In genomic region chr14:75501501-75501990, GRCm38 (mm10) we compare ENCODE assay signal across 17 mouse cellular contexts. TPM values are rescaled to one million over a fixed set of nuclear protein-coding genes. Genes with fewer than 3 reads are reported as not detected.
"Had no signal": no experiment of that assay in that cellular context is flagged by ENCODE, and none has a peak within 500 bp of the region (broad histone marks: within the 10 kb centered on the region; RNA-seq: fewer than 3 reads in every experiment).

No protein-coding gene starts in this region.

- DNase-seq: kidney, postnatal 10 days; layer of hippocampus, adult 9-11 months; left cerebral cortex, postnatal 4 days; lung, adult 18-20 months; right cerebral cortex, postnatal 4 days; spleen, adult 18-20 months; thymus, adult 18-20 months; thymus, postnatal 14 days had no signal

- H3K27me3 ChIP-seq: limb, embryonic 13.5 days; midbrain, embryonic 12.5 days; neural tube, embryonic 15.5 days had no signal

- H3K36me3 ChIP-seq: limb, embryonic 13.5 days; midbrain, embryonic 12.5 days; neural tube, embryonic 15.5 days had no signal

- H3K4me3 ChIP-seq: limb, embryonic 13.5 days; midbrain, embryonic 12.5 days; neural tube, embryonic 15.5 days had no signal

- H3K9ac ChIP-seq: limb, embryonic 13.5 days; liver, embryonic 14.5 days; midbrain, embryonic 12.5 days; neural tube, embryonic 15.5 days had no signal

- H3K4me2 ChIP-seq: limb, embryonic 13.5 days; midbrain, embryonic 12.5 days; neural tube, embryonic 15.5 days had no signal

- H3K9me3 ChIP-seq: limb, embryonic 13.5 days; midbrain, embryonic 12.5 days; neural tube, embryonic 15.5 days had no signal

- ATAC-seq: inflammation-experienced regulatory T-cells, adult 6 months; intestine, postnatal 0 days; midbrain, embryonic 16.5 days had no signal

- H3K4me1 ChIP-seq: limb, embryonic 13.5 days had no signal

- H3K27ac ChIP-seq: limb, embryonic 13.5 days; liver, embryonic 14.5 days; midbrain, embryonic 12.5 days; neural tube, embryonic 15.5 days had no signal

RNA-seq across cellular contexts. Expression of gene Siah3, which starts 45.8 kb away (rescaled TPM):
- total RNA-seq: liver, adult 2 months had no signal
- polyA plus RNA-seq: intestine, postnatal 0 days; liver, adult 2 months; lung, embryonic 16.5 days had no signal
